Comparison of ENCODE assay signal across 9 mouse cellular contexts in genomic region chr7:140126934-140127333, GRCm38 (mm10). TPM values are rescaled to one million over a fixed set of nuclear protein-coding genes. Genes with fewer than 3 reads are reported as not detected.
A peak's percentile ranks its signal among the peaks of the same experiment; 100 is the strongest.
DNase-seq lines count a peak whose midpoint lies in the region; ATAC-seq and TF ChIP-seq lines count a peak whose summit lies in the region.
"Had no signal": no experiment of that assay in that cellular context is flagged by ENCODE, and none has a peak within 500 bp of the region (broad histone marks: within the 10 kb centered on the region; RNA-seq: fewer than 3 reads in every experiment).

No protein-coding gene starts in this region.

- no peak overlapping the region for H3K27ac ChIP-seq in lung, postnatal 0 days (ENCODE audit: low read length)
- peak overlapping the region; percentile 92 for H3K27ac ChIP-seq in bone marrow macrophage, adult 2 months (ENCODE audit: insufficient read depth, low read depth, low read length)
- no peak overlapping the region for H3K27ac ChIP-seq in intestine, embryonic 15.5 days
- H3K27ac ChIP-seq in stomach, embryonic 14.5 days (ENCODE audit: low read length): no peak overlapping the region
- no peak overlapping the region for H3K27ac ChIP-seq in kidney, adult 2 months (ENCODE audit: insufficient read depth, low read depth, low read length)

- H3K4me2 ChIP-seq in lung, postnatal 0 days (replicated peaks; ENCODE audit: low read depth, low read length): 0 out of 2 replicates have a peak overlapping the region, but pooled peaks have one; percentile 5
- peak overlapping the region; percentile 51 for H3K4me2 ChIP-seq in intestine, embryonic 15.5 days (replicated peaks)
- peak overlapping the region; percentile 17; the same call in 1 of the 2 replicates for H3K4me2 ChIP-seq in stomach, embryonic 14.5 days (replicated peaks; ENCODE audit: low read depth, low read length)

- H3K9ac ChIP-seq in lung, postnatal 0 days (replicated peaks; ENCODE audit: low read depth): no peak overlapping the region
- H3K9ac ChIP-seq in intestine, embryonic 15.5 days: no peak overlapping the region
- no peak overlapping the region for H3K9ac ChIP-seq in stomach, embryonic 14.5 days (replicated peaks; ENCODE audit: low read depth, low read length)

- H3K4me3 ChIP-seq in lung, postnatal 0 days (ENCODE audit: low read depth, low read length): no peak overlapping the region
- H3K4me3 ChIP-seq in bone marrow macrophage, adult 2 months (ENCODE audit: insufficient read depth, low read length): peak overlapping the region; percentile 36
- peak overlapping the region; percentile 12; the same call in 1 of the 2 replicates for H3K4me3 ChIP-seq in intestine, embryonic 15.5 days (replicated peaks)
- no peak overlapping the region for H3K4me3 ChIP-seq in stomach, embryonic 14.5 days (ENCODE audit: low read depth, low read length)
- H3K4me3 ChIP-seq in kidney, adult 2 months (ENCODE audit: insufficient read depth, low read depth, low read length): no peak overlapping the region

- no peak for ATAC-seq in lung, postnatal 0 days
- ATAC-seq in intestine, embryonic 15.5 days: no peak
- no peak for ATAC-seq in stomach, embryonic 14.5 days (ENCODE audit: insufficient number of reproducible peaks, insufficient read depth, low FRiP score, low read depth)

- H3K4me1 ChIP-seq in lung, postnatal 0 days (ENCODE audit: insufficient read depth, low read depth, low read length): peaks cover 10% of the 10 kb centered on the region
- H3K4me1 ChIP-seq in bone marrow macrophage, adult 2 months (ENCODE audit: control insufficient read depth, insufficient read depth, low read length): peaks cover 28% of the 10 kb centered on the region
- H3K4me1 ChIP-seq in intestine, embryonic 15.5 days (replicated peaks): peaks cover 8% of the 10 kb centered on the region
- H3K4me1 ChIP-seq in stomach, embryonic 14.5 days (ENCODE audit: control insufficient read depth, insufficient read depth, low read length): 0 out of 2 replicates have a peak, but pooled peaks cover 7% of the 10 kb centered on the region
- H3K4me1 ChIP-seq in kidney, adult 2 months (ENCODE audit: control insufficient read depth, insufficient read depth, low read length): peaks cover 6% of the 10 kb centered on the region; the same call in 1 of the 2 replicates

- TF ChIP-seq EP300 in lung, postnatal 0 days (IDR thresholded peaks at IDR 0.05): no peak

- peak; percentile 19 for DNase-seq in lung, postnatal 0 days (ENCODE audit: low spot score)
- no peak for DNase-seq in lung, postnatal 25 days (ENCODE audit: low spot score)
- no peak for DNase-seq in adrenal gland, postnatal 14 days
- DNase-seq in kidney, adult 2 months: no peak

- no peaks in the 10 kb centered on the region for H3K27me3 ChIP-seq in lung, postnatal 0 days (replicated peaks; ENCODE audit: insufficient read depth, low read length)
- H3K27me3 ChIP-seq in intestine, embryonic 15.5 days (replicated peaks): no peaks in the 10 kb centered on the region
- no peaks in the 10 kb centered on the region for H3K27me3 ChIP-seq in stomach, embryonic 14.5 days (ENCODE audit: control insufficient read depth, insufficient read depth, low read length)
- no peaks in the 10 kb centered on the region for H3K27me3 ChIP-seq in kidney, adult 2 months (replicated peaks; ENCODE audit: control insufficient read depth, insufficient read depth, low read length)

- 74% methylated on average over 3 of the region's 3 CpGs for WGBS in lung, postnatal 0 days
- WGBS in intestine, embryonic 15.5 days: 75% methylated on average over 3 of the region's 3 CpGs
- 71% methylated on average over 3 of the region's 3 CpGs for WGBS in stomach, embryonic 14.5 days
- 85% methylated on average over 3 of the region's 3 CpGs for WGBS in kidney, adult 2 months

- no peaks in the 10 kb centered on the region for H3K9me3 ChIP-seq in lung, postnatal 0 days (ENCODE audit: low read length)
- H3K9me3 ChIP-seq in intestine, embryonic 15.5 days: no peaks in the 10 kb centered on the region
- no peaks in the 10 kb centered on the region for H3K9me3 ChIP-seq in stomach, embryonic 14.5 days (ENCODE audit: control insufficient read depth, low read depth, low read length)

- TF ChIP-seq CTCF in lung, postnatal 0 days (IDR thresholded peaks at IDR 0.05): no peak
- no peak for TF ChIP-seq CTCF in bone marrow macrophage, adult 2 months (IDR thresholded peaks at IDR 0.05; ENCODE audit: low read depth, low read length)
- no peak for TF ChIP-seq CTCF in kidney, adult 2 months (conservative IDR thresholded peaks at IDR 0.05; ENCODE audit: insufficient read depth, insufficient read length, low read depth, low read length)

- TF ChIP-seq POLR2A in bone marrow macrophage, adult 2 months (IDR thresholded peaks at IDR 0.05; ENCODE audit: borderline replicate concordance, low read depth, low read length): no peak
- no peak for TF ChIP-seq POLR2A in kidney, adult 2 months (IDR thresholded peaks at IDR 0.05; ENCODE audit: low read depth, low read length)

- H3K36me3 ChIP-seq in lung, postnatal 0 days (ENCODE audit: insufficient read depth, low read length): peaks cover 8% of the 10 kb centered on the region; the same call in 1 of the 2 replicates
- H3K36me3 ChIP-seq in intestine, embryonic 15.5 days: no peaks in the 10 kb centered on the region
- H3K36me3 ChIP-seq in stomach, embryonic 14.5 days (ENCODE audit: control insufficient read depth, insufficient read depth, low read length): peaks cover 16% of the 10 kb centered on the region; the same call in 1 of the 2 replicates
- no peaks in the 10 kb centered on the region for H3K36me3 ChIP-seq in kidney, adult 2 months (ENCODE audit: control insufficient read depth, insufficient read depth, low read length)

RNA-seq across cellular contexts. Expression of gene Mtg1, which starts 10.4 kb away (rescaled TPM):
- 15.9 and 20.7 TPM in 2 replicates for polyA plus RNA-seq in lung, postnatal 0 days (2015; fragmentation: Nextera tagmentation; extraction: Ambion mirVana)
- 10.5 and 10.8 TPM in 2 replicates for polyA plus RNA-seq in bone marrow macrophage, adult 2 months (2012; ENCODE audit: insufficient read depth, insufficient read length, missing spikeins)
- 24.0 and 27.3 TPM in 2 replicates for polyA plus RNA-seq in intestine, embryonic 15.5 days (2015; fragmentation: Nextera tagmentation; extraction: Ambion mirVana)
- 27.0 and 28.3 TPM in 2 replicates for polyA plus RNA-seq in stomach, embryonic 14.5 days (2014; fragmentation: Nextera tagmentation; extraction: Ambion mirVana)
- total RNA-seq in adrenal gland, postnatal 14 days (2021): 41.3 and 48.7 TPM in 2 replicates
- polyA plus RNA-seq in kidney, adult 2 months (2012; rRNA removed): 40.3 and 45.1 TPM in 2 replicates

RNA-seq across cellular contexts. Expression of gene Echs1, which starts 10.7 kb away (rescaled TPM):
- polyA plus RNA-seq in lung, postnatal 0 days (2015; fragmentation: Nextera tagmentation; extraction: Ambion mirVana): 129 and 133 TPM in 2 replicates
- 44.9 and 45.7 TPM in 2 replicates for polyA plus RNA-seq in bone marrow macrophage, adult 2 months (2012; ENCODE audit: insufficient read depth, insufficient read length, missing spikeins)
- 183 and 188 TPM in 2 replicates for polyA plus RNA-seq in intestine, embryonic 15.5 days (2015; fragmentation: Nextera tagmentation; extraction: Ambion mirVana)
- 158 and 171 TPM in 2 replicates for polyA plus RNA-seq in stomach, embryonic 14.5 days (2014; fragmentation: Nextera tagmentation; extraction: Ambion mirVana)
- total RNA-seq in adrenal gland, postnatal 14 days (2021): 536 and 571 TPM in 2 replicates
- 381 and 422 TPM in 2 replicates for polyA plus RNA-seq in kidney, adult 2 months (2012; rRNA removed)

RNA-seq across cellular contexts. Expression of gene Paox, which starts 11.3 kb away (rescaled TPM):
- 16.1 and 17.3 TPM in 2 replicates for polyA plus RNA-seq in lung, postnatal 0 days (2015; fragmentation: Nextera tagmentation; extraction: Ambion mirVana)
- polyA plus RNA-seq in bone marrow macrophage, adult 2 months (2012; ENCODE audit: insufficient read depth, insufficient read length, missing spikeins): 20.1 and 25.9 TPM in 2 replicates
- 38.3 and 38.4 TPM in 2 replicates for polyA plus RNA-seq in intestine, embryonic 15.5 days (2015; fragmentation: Nextera tagmentation; extraction: Ambion mirVana)
- 29.8 and 33.4 TPM in 2 replicates for polyA plus RNA-seq in stomach, embryonic 14.5 days (2014; fragmentation: Nextera tagmentation; extraction: Ambion mirVana)
- 20.8 and 23.6 TPM in 2 replicates for total RNA-seq in adrenal gland, postnatal 14 days (2021)
- polyA plus RNA-seq in kidney, adult 2 months (2012; rRNA removed): 10.4 and 12.0 TPM in 2 replicates
- total RNA-seq: MEL had no signal

RNA-seq across cellular contexts. Expression of gene Fuom, which starts 24.7 kb away (rescaled TPM):
- polyA plus RNA-seq in lung, postnatal 0 days (2015; fragmentation: Nextera tagmentation; extraction: Ambion mirVana): 18.8 and 19.0 TPM in 2 replicates
- polyA plus RNA-seq in bone marrow macrophage, adult 2 months (2012; ENCODE audit: insufficient read depth, insufficient read length, missing spikeins): 19.0 and 22.5 TPM in 2 replicates
- polyA plus RNA-seq in intestine, embryonic 15.5 days (2015; fragmentation: Nextera tagmentation; extraction: Ambion mirVana): 53.5 and 59.6 TPM in 2 replicates
- 28.6 and 29.6 TPM in 2 replicates for polyA plus RNA-seq in stomach, embryonic 14.5 days (2014; fragmentation: Nextera tagmentation; extraction: Ambion mirVana)
- total RNA-seq in adrenal gland, postnatal 14 days (2021): 70.4 and 79.8 TPM in 2 replicates
- 147 and 161 TPM in 2 replicates for polyA plus RNA-seq in kidney, adult 2 months (2012; rRNA removed)

RNA-seq across cellular contexts. Expression of gene Sprn, which starts 27.7 kb away (rescaled TPM):
- polyA plus RNA-seq in lung, postnatal 0 days (2015; fragmentation: Nextera tagmentation; extraction: Ambion mirVana): 0.10 and 0.19 TPM in 2 replicates
- not detected in 2 replicates for polyA plus RNA-seq in bone marrow macrophage, adult 2 months (2012; ENCODE audit: insufficient read depth, insufficient read length, missing spikeins)
- polyA plus RNA-seq in intestine, embryonic 15.5 days (2015; fragmentation: Nextera tagmentation; extraction: Ambion mirVana): 1.2 and 1.7 TPM in 2 replicates
- polyA plus RNA-seq in stomach, embryonic 14.5 days (2014; fragmentation: Nextera tagmentation; extraction: Ambion mirVana): 0.54 and 0.78 TPM in 2 replicates
- total RNA-seq in adrenal gland, postnatal 14 days (2021): 0.67 and 1.4 TPM in 2 replicates
- 0.16 TPM in 2 replicates for polyA plus RNA-seq in kidney, adult 2 months (2012; rRNA removed)
- total RNA-seq: common myeloid progenitor, adult 5-6 weeks; MEL had no signal

Comparison
In these comparisons a context has a peak if more than half of its experiments do, and no peak if none do; other contexts are left out.
1. H3K4me3 ChIP-seq: peak in bone marrow macrophage, adult 2 months (single experiment) and intestine, embryonic 15.5 days (single experiment); none in lung, postnatal 0 days (single experiment), stomach, embryonic 14.5 days (single experiment) and kidney, adult 2 months (single experiment).
2. Peak in every context shown above with its lines, with median percentiles within 50 percentile points of each other: H3K4me2 ChIP-seq.